Mouse (Mus musculus) CH12F3 (cell line): ENCODE measurements around the gene Gsdma3.

Source experiments
- in situ Hi-C: fragments of 300-500 bp; cut with MboI; formaldehyde crosslinking; loops from 2 replicates; pipeline ENCODE4 v1.14.3; 2020; ENCODE audit warnings: low sequenced_read_pairs

Gene Gsdma3

DNA sequence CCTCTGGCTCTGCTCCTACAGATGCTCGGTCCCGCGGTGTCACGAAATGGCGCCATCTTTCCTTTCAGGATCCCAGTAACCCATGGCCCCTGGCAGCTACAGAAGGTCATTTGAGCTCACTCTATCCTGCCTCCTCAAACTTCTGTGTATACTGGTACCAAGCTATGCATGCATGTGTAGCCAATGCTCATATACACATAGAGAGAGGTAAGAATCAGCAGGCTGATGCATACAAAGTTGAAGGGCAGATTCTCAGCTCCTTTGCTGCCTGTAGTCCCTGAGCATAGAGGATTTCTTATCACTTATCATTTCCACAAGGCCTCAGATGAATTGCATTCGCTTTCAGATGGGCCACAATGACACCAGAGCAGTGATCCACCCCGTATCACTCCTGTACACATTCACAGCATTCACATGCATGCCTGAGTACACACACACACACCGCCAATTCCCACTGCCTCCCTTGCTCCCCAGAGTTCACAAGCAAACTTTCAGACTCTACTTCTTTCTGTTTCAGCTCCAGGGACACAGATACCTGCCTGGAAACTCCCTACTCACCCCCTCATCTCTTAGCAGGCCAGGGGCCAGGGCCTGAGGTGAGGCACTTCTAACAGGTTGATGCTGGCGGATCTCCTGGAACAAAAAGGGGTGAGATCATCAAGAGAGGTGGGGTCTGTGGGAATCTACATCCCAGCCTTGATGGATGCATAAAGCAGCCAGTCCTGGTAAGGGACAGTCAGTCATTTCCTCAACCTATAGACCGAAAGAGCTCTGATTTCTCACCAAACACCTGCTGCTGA, at the start of gene Gsdma3, which contains the start of gene Gm12355:
Gsdma3 (plus strand) TSS at position 750 of the 800 bp plus-strand sequence.
Gm12355 (minus strand) TSS at position 51 of the 800 bp plus-strand sequence.
- in situ Hi-C loops, result no loop called here

DNA sequence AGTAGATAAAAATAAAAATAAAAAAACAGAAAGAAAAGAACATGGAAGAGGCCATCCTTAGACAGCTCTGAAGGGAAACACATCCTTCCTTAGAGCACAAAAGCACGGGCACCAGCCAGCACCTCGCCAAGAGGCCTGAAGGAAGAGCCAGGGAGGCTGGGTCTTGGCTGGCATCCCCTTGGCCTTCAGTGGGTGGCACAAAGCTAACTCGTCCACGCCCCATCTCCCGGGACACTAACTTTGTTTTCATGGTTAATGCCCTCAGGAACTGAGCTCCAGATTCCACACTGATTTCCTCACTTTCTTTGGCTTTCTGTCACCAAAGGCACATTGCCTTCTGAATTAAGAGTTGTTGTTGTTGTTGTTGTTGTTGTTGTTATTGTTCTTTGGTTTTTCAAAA, 48.4 kb upstream of the Gsdma3 start:
- in situ Hi-C loops, result no loop called here

DNA sequence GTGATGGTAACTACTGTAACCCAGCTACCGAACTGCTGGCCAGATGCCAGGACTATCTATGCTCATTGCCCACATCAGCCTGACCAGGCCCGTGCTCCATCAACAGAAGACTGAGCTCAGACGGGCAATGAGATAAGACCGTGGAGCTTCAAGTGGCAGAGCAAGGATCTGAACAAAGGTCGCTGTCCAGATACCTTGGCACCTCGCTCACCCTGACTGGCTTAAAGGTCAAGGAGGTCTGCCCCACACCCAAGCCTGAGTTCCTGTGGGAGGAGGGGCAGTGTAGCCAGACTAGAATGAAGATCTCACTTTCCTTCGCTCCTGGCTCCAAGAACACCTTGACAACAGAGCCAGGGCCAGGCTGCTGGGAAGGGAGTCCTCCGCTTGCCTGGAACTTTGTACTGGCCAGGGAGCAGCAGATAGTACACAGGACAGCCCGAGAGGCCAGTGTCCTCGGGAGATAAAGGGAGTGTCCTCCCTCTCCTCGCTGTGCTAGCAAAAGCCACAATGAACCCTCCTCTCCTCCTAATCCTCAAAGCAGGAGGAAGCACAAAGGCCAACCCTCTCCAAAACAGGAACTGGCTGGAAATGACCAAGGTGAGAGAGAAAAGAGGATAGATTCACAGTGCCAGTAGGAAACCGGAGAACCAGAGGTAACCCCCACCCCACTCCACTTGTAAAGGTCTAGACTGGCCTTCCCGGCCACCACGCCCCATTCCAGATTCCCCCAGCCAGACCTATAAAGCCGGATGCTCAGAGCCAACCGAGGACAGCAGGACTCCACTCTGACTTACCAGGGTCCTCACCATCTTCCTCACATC, 45.6 kb upstream of the Gsdma3 start:
- in situ Hi-C loops, result no loop called here

DNA sequence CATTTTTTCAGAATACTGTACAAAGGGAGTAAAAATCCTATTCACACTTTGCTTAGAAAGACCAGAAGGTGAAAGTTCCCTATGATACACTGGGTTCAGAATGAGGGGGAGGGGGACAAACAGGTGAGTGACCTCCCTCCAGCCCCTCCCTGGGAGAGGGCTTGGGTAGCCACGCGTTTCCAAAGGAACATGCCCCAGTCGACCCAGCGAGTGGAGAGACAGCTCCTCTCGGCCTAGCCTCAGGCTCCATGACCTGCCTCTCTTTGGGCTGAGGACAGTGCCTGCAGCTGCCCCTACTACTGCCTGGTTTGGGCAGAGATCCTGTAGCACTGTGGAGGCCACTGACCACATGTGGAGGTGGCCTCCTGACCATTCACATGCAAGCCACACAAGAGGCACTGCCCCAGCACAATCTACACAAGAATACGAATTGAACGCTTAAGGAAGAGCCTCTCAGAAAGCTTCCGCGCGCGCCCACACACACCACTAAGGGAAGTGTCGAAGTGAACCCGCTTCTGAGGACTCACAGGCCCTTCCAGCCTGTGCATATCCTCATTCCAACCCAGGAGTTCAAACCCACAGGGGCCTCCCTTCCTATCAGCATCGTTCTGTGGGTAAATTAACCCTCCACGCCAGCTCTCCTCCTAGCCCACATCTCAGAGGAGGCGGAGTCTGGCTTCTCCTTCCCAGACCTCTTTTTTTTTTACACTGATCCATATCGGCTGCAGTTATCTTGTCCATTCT, 44.7 kb upstream of the Gsdma3 start:
- in situ Hi-C loops, result no loop called here

DNA sequence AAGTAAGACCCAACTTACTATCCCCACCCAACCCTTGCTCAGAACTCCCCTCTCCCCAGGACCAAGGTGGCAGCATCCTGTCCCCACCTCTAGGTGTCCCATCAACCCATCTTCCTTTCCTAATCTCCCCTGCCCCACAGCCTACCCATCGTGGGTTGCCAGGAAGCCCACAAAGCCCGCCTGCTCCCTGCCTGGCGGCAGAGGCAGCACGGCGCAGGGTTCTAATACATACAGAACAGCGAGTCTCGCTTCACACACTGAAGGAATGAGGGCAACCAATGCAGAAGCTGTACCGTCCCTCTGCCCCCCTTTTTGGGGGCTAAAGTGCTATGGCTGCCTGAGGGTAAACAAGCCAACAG, 44.2 kb upstream of the Gsdma3 start:
- in situ Hi-C loops, result no loop called here

DNA sequence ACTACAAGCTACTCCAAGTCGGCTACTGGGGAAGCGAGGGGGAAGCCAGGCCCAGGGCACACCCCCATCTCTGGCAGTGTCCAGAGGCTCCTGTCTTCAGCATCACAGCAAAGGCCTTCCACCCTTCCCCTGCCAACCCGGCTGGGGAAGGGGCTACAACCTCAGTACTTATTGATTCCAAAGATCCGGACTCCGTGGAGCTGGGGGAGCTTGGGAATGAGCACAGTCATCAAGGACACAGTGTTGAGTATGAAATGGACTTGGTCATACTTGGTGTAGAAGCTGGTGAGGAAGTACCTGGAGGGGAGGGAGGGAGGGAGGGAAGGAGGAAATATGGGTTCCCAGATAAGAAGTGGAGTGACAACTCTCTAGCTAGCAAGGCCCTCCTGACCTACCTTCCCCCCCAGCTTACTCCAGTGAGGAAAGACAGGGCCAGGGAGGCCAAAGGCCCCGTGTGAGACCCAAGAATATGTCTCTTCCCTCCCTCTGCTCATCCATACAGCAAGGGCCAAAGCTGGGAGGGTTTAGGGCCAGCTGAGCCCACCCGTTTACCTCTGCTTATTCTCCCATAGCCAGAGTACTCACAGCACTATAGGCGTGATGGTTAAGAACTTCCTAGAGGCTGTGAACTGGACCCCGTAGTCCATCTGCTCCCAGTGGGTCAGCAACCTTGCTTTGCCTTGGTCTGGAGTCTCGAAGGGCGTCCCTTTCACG, 43.5 kb upstream of the Gsdma3 start:
- in situ Hi-C loops, result no loop called here

DNA sequence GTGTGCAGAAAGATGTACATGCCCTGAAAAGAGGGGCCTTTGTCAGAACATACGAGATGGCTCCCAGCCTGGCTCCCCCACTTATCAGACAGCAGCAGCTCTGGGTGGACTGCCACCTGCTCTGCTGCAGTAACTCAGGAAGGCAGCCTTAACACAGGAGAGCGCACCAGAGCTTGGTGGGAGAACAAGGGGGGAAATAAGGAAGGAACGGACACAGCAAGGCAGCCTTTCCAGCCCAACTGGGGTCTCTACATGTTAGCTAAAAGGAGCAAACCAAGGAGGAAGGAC, 43.0 kb upstream of the Gsdma3 start:
- in situ Hi-C loops, result no loop called here

DNA sequence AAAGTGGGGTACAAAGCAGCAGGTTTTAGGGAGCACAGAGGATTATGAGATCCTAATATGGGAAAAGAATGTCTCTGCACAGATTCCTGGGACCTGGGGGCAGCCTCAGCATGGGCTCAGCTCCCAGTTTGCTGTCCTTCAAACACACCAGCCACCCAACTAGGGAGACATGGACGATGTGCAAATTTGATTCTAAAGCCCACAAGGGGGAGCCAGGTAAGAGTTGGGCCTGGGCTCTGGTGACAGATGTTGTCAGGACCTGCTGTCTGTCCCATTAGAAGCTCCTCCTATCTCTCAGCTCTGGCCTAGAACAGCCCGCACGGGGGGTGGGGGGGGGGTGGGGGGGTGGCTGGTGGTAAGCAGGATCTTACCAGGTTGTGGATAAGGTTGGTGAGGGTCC, 42.6 kb upstream of the Gsdma3 start:
- in situ Hi-C loops, result no loop called here

DNA sequence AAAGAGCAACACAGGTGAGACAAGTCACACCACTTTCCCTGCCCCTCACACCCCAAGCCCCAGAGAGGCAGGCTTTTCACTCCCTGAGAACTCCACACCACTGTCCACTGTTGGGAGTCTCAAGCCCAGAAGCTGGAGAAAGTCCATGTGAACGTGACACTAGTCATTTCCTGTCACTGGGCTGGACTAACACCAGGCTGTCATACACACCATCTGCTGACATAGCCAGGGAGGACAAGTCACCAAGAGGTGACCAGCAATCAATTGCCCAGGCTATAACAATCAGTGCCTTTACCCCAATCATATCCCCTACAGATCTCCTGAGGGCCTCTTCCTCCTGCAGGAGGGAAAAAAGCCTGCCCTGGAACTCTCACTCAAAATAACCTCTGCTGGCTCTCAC, 42.0 kb upstream of the Gsdma3 start:
- in situ Hi-C loops, result no loop called here

DNA sequence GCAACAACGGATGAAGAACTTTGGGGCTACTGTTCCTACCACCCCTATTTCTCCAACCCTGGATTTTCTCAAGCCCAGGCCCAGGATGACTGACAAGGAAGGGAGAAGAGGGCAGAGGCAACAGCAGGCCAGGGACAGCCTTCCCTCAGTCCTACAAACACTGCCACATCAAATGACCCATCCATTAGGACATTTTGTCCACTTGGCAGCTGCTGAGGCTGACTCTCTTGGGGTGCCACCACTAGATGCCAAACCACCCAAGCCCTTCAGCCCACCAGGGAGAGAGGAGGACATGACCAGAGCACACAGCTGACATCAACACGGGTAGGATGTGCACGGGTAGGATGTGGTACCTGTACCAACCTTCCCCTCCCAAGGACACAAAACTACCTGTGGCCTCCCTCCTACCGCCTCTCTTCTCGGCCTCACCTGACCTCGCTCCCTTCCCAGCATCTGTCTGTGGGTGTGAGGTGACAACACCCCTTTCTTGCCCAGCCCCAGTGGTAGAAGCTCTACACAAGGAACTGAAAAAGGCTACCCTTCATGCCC, 41.5 kb upstream of the Gsdma3 start:
- in situ Hi-C loops, result no loop called here

DNA sequence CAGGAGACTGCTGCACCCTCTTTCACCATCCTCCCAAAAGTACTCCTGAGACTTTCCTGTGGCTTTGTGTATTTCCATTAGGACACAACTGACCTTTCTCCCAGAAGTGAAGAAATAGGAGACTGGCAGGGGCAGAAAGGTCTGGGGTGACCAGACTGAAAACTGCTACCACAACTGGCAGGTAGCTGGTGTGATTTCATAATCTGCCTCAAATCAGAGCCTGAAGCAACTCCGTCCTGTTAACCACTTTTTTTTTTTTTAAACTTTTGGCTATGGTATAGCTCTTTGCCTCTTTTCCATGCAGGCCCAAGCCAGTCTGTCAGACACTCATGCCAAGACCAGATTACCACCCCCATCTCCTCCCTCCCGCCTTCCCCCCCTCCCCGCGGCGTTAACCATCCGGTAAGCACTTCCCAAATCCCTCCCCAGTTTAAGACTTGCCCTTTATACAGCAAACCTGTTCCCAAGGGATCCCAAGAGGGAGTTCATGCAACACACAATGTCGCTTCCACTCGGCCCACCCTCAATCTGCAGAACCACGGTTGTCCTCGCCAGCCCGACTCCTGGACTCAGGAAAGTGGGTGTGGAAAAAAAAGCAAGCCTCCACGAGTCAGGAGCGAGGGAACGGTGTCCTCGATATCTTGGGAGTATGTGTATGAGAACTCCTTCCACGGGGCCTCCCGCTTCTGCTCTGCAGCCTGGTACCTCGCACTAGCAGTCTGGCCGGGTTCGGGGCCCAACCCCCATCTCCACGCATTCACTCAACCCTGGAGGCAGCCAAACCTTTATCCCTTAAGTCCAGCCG, 39.9 kb upstream of the Gsdma3 start:
- in situ Hi-C loops, result no loop called here

DNA sequence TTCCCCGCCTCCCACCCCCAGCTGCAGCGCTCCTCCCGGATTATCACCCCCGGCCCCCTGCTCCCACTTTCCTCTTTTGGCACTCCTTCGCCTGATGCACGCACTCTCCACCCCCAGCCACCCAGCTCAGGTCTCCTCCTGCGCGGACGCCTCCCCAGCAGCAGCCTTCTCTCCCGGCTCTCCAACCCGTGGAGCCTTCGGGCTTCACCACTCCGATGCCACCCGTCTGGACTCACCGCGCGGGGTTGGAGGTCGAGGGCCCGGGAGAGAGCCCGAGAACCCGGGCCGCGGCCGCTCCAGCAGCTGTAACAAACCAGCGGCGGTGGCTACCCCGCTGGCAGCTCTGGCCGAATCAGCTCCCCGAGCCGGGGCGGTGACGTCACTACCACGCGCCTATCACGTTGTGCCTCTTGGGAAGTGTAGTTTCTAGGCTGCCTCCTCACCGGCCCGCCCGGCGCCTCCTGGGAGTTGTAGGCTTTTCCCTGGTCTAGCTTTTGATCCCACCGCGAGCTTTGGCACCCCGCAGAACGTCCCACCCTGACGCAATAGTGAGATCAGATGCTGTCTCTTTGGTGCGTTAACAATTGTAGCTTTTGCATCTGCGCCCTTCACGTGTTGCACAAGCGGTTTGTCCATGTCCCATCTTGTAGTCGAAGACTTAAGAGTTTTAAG, 39.1 kb upstream of the Gsdma3 start, which contains the start of gene Ormdl3:
Ormdl3 (minus strand) TSS at position 477 of the 672 bp plus-strand sequence.
- in situ Hi-C loops, result no loop called here

DNA sequence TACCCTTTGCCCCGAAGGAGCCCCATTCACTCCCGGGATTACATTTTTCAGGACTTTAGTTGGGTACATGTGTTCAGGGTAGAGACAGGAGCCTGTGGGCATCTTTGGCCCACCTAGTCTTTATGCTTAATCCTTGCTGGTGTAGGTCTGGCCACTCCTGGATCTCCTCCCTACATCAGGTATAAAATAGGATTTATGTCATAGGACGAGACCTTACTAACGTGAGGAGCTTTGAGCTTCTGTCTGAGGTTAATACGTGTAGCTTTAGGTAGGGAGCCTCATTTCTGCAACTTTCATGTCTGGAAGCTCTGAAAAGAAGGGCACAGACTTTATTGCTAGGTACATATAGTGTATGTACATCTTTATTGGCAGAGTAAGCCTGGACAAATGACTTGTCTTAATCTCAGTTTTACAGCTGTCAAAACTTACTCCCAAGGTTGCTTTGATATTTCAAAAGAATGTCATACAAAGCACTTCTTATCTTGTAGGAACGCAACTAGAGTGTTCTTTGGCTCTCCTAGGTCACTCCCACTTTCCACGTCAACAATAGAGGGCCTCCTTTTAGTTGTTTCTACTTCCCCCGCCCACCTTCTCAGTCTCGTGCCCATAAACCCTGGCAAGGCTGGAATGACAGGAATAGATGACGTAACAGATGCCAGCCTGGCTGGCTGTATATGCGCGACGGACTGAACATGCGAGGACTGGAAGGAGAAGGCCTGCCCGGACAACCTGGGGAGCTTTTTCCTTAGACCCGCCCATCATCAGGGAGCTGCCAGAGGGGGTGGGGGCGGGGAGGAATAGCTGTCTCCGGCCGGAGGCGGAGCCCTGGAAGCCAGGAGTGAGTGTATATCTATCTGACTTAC, 38.2 kb upstream of the Gsdma3 start:
- in situ Hi-C loops, result no loop called here

DNA sequence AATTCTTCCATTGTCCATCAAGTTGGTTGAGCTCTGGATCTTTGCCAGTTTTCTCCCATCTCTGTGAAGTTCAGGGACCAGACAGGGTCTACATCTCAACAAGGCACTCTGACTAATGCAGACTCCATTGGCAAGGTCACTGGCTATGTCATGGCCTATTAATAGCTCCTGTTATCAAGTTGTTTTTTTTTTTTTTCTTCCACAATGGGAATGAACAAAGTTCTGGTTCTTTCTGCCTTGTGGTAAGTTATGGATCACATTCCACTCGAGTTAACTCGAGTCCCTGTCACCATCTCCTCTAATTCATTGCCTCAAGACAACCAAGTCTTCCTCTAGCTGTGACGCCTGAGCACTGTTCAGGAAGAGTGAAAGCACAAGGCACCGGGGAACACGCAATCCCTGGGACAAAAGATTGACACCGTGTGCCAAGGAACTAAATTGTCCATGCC, 37.3 kb upstream of the Gsdma3 start:
- in situ Hi-C loops, result no loop called here

DNA sequence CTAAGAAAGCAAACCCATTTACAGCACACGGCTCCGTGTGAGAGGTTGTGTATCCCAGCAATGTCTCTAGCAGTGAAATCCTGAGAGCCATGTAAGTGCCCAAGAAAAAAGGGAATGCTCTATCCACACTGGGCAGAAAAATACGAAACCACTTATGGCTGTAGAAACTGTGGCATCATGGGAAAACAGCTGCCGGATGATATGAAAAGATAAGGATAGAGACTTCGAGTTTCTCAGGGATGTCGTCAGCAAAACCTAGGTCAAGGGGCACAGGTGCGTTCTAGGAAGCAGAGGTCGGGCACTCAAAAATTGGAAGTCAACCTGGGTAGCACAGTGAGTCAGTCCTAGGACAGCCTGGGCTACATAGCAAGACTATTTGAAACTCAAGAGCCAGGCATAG, 36.9 kb upstream of the Gsdma3 start:
- in situ Hi-C loops, result no loop called here

DNA sequence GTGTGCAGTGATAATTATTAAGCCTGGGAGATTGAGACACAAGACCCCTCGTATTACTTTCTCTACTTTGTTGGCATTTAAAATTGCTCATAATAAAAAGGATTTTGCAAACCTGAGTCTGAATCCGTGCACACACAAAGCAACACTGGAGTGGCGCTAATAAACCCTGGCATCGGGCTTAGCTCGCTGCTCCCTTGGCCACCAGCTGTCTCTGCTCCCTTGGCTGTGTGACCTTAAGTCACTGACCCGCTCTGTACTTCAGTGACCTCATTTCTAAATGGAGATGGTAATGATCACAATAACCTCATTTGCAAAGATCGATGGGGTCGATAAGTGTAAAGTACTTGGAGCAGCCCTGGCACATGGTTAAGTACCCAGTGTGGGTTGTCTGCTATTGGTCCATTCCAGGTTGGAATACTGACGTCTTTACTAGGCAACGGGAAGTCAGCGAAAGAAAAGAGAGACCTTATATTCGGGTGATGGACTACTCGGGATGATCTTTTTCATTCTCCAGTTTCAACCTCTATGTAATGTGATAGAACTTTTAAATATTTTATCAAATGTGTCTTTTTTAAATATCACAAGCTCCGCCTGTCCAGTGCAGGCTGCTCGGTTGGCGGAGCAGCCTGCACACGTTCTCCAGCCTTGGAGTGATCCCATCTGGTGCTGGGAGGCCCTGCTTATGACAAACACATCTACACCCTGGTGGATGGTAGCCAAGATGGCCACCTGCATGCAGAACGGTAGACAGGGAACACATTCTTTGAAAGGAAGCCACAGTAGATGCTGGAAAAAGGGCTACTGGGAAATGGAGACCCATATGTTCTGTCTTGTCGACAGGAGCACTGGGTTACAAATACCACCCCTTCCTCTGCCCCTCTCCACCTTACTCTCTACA, 35.4 kb upstream of the Gsdma3 start:
- in situ Hi-C loops, result no loop called here

DNA sequence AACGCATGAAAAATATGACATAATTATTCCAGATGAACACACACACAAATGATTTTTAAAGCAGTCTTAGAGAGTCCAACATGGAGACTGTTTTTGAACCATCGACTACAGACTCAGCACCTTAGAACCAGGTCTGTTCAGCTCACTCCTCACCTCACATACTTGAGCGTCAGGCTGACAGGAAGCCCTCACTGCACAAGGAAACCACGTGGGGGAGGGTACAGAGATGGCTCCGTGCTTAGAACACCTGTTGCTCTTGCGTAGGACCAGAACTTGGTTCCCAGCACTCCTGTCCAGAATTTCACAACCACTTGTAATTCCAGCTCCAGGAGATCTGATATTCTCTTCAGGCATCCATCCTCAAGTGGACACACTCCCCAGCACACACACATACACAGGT, 31.1 kb upstream of the Gsdma3 start:
- in situ Hi-C loops, result no loop called here
